Mouse (Mus musculus) brain, embryonic 14.5 days (tissue): ENCODE measurements at regions not wholly inside any gene's neighbourhood (a gene's known extent, or its start where the extent isn't known, plus 50 kb on each side); places are given as distances from the start of the nearest gene placed in this dataset.
"Not testable (repeated sequence)": the region's sequence is repeated elsewhere in the genome, so short reads cannot be mapped to it uniquely, and the experiment has no call there.

ENCODE experiments used
- DNase-seq: peaks from one replicate; pipeline ENCODE4 v3.0.0-alpha.2; 2011; ENCODE audit warnings: low read depth
- CTCF ChIP-seq: fragments of 200-500 bp; IDR thresholded peaks from 2 replicates; pipeline ENCODE4 v1.5.1; 2012; ENCODE audit warnings: inconsistent platforms, mild to moderate bottlenecking, moderate library complexity, borderline replicate concordance; ENCODE audit not compliant: insufficient read depth, insufficient read length; ENCODE audit errors: extremely low read depth
- POLR2A ChIP-seq: fragments of 200-500 bp; IDR thresholded peaks from 2 replicates; pipeline ENCODE4 v1.6.1; 2012; ENCODE audit warnings: mild to moderate bottlenecking, inconsistent platforms, borderline replicate concordance; ENCODE audit not compliant: poor library complexity, insufficient read depth, insufficient read length, severe bottlenecking; ENCODE audit errors: extremely low read depth

DNA sequence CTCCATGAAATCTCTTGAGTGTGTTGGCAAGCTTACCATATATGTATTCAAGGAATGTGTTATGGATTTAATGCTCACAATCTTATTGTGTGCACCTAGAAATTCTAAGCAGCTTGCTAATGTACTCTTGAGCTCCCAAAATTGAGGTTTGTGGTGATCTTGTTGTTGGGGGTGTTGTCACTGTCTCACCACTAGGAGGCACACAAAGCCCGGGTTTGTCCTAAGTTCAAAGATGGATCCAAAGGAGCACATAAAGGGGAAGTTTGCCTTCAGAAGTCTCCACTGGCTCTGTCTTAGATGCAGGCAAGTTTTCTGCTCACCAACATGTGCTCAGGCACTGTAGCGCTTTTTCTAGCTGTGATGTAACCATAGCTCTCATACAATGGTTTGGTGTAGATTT lies 151.8 kb downstream of the Mrgpra4 start:
- peak; percentile 3 for DNase-seq
- TF ChIP-seq CTCF, result peak; percentile 23; the same call in 1 of the 2 replicates
- TF ChIP-seq POLR2A, result no peak

DNA sequence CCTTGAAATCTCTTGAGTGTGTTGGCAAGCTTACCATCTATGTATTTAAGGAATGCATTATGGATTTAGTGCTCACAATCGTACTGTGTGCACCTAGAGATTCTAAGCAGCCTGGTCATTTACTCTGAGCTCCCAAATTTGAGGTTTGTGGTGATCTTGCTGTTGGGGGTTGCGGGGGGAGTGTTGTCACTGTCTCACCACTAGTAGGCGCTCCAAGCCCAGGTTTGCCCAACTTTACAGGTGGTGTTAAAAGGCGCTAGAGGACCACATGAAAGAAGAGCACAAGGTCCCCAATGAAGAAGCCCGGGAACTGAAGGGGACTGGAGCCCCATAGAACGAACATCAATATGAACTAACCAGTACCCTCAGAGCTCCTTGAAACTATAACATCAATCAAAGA lies 180.2 kb upstream of the Mrgpra3 start:
- TF ChIP-seq POLR2A, result no peak
- no peak for TF ChIP-seq CTCF

DNA sequence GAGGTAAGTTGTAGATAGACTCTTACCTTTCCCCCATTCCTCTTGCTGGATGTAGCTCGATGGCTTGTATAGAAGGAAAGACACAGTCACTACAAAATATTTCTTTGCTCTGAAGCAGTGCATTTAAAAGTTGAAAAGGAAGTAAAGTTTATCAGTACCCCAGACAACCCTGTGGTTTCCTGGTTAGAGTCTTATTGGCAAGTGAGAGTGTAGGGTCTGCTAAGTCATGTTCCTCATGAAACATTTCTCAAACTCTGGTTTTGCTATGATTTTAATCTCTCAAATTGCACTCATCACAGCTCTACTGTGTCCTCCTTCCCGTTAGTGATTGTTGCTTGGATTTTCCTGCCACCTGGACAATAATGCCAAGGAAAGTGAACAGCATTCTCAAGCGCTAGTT lies 146.4 kb upstream of the Mrgpra3 start:
- TF ChIP-seq CTCF (no peak), POLR2A (no peak)
- no peak for DNase-seq

More for the DNA sequence above, 180.2 kb upstream of the Mrgpra3 start:
- DNase-seq, result no peak

DNA sequence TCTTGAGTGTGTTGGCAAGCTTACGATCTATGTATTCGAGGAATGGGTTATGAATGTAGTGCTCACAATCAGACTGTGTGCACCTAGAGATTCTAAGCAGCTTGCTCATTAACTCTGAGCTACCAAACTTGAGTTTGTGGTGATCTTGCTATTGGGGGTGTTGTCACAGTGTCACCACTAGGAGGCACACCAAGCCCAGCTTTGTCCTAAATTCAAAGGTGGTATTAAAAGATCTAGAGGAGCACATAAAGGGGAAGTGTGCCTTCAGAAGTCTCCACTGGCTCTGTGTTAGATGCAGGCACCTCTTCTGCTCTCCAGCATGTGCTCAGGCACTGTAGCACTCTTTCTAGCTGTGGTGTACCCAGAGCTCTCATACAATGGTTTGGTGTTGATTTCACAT lies 138.9 kb upstream of the Mrgpra3 start:
- DNase-seq, result not testable (repeated sequence)

DNA sequence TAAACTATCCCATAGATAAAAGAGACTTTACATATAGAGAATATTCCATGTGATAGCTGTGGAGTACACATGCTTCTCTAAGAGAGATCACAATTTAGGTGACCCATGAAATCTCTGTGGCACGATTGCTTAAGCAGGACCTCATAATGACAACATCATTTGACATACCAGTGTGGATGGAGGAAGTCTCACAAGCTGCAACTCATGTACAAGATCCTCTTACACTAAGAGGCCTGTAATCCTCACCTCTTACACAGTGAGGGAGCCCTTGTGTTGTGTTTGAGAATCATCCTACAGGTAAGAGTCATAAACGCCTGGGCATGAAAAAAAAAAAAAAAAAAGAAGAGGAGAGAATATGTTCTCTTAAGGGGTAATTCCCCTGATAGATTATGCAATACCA lies 89.9 kb upstream of the Mrgpra3 start:
- no peak for TF ChIP-seq POLR2A
- TF ChIP-seq CTCF, result no peak
- no peak for DNase-seq

DNA sequence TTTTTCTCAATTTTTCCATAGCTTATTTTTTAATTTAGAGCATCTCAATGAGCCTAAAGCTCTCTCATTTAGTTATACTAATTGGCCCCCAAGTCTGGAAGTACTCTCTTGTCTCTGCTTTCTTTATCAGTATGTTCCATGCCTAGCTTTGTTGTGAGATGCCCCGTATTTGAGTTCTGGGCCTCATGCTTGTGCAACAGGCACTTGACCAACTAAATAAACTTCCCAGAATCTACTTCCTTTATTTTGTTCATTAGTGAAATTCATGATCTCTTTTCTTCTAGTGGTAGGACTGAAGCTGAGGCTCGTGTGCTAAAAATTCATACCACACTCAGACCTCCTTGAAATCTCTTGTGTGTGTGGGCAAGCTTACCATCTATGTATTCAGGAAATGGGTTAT lies 75.8 kb upstream of the Mrgpra3 start:
- TF ChIP-seq CTCF (no peak), POLR2A (no peak)
- DNase-seq, result no peak
